Mouse (Mus musculus) CH12F3 (cell line): ENCODE results near the gene Krtap28-13.

ENCODE experiments used
- in situ Hi-C: fragments of 300-500 bp; cut with MboI; formaldehyde crosslinking; loops from 2 replicates; pipeline ENCODE4 v1.14.3; 2020; ENCODE audit warnings: low sequenced_read_pairs

The Krtap28-13 gene

GRCm38 (mm10) chr1:83060643-83061042, at the start of gene Krtap28-13:
Krtap28-13 (plus strand) TSS chr1:83060930.
- in situ Hi-C loops, result no loop called here

GRCm38 (mm10) chr1:83014477-83014876, 46.3 kb upstream of the Krtap28-13 start:
- in situ Hi-C loops, result no loop called here

- in situ Hi-C loops, result no loop called here
Observed at GRCm38 (mm10) chr1:83015329-83015879, 45.3 kb upstream of the Krtap28-13 start.

- in situ Hi-C loops, result no loop called here
Observed at GRCm38 (mm10) chr1:83016556-83016955, 44.2 kb upstream of the Krtap28-13 start.

GRCm38 (mm10) chr1:83031950-83032349, 28.8 kb upstream of the Krtap28-13 start:
- in situ Hi-C loops, result no loop called here

GRCm38 (mm10) chr1:83032508-83032907, 28.2 kb upstream of the Krtap28-13 start:
- in situ Hi-C loops, result no loop called here

- in situ Hi-C loops, result no loop called here
Observed at GRCm38 (mm10) chr1:83034509-83034908, 26.2 kb upstream of the Krtap28-13 start.

GRCm38 (mm10) chr1:83036892-83037667, 23.6 kb upstream of the Krtap28-13 start:
- in situ Hi-C loops, result no loop called here

GRCm38 (mm10) chr1:83038109-83038672, 22.5 kb upstream of the Krtap28-13 start, which contains the start of gene Slc19a3:
Slc19a3 (minus strand) TSS chr1:83038448.
- in situ Hi-C loops, result no loop called here

- in situ Hi-C loops, result no loop called here
Observed at GRCm38 (mm10) chr1:83039080-83039479, 21.6 kb upstream of the Krtap28-13 start.

GRCm38 (mm10) chr1:83042380-83042779, 18.4 kb upstream of the Krtap28-13 start, which contains the start of gene Krtap28-10:
Krtap28-10 (minus strand) TSS chr1:83042480.
- in situ Hi-C loops, result no loop called here

- in situ Hi-C loops, result no loop called here
Observed at GRCm38 (mm10) chr1:83044882-83045427, 15.8 kb upstream of the Krtap28-13 start, which contains the start of gene Gm47969. Gm47969 (plus strand) TSS chr1:83044932.

- in situ Hi-C loops, result no loop called here
Observed at GRCm38 (mm10) chr1:83058481-83058880, 2.2 kb upstream of the Krtap28-13 start.

- in situ Hi-C loops, result no loop called here
Observed at GRCm38 (mm10) chr1:83059278-83059677, 1.5 kb upstream of the Krtap28-13 start, which contains the start of gene A030005K14Rik. A030005K14Rik (minus strand) TSS chr1:83059378.

- in situ Hi-C loops, result no loop called here
Observed at GRCm38 (mm10) chr1:83064851-83065250, 4.1 kb downstream of the Krtap28-13 start.

GRCm38 (mm10) chr1:83066577-83066976, 5.8 kb downstream of the Krtap28-13 start:
- in situ Hi-C loops, result no loop called here

- in situ Hi-C loops, result no loop called here
Observed at GRCm38 (mm10) chr1:83067205-83067604, 6.5 kb downstream of the Krtap28-13 start.

- in situ Hi-C loops, result no loop called here
Observed at GRCm38 (mm10) chr1:83075526-83076189, 14.9 kb downstream of the Krtap28-13 start.

- in situ Hi-C loops, result no loop called here
Observed at GRCm38 (mm10) chr1:83076190-83076917, 15.6 kb downstream of the Krtap28-13 start.

- in situ Hi-C loops, result no loop called here
Observed at GRCm38 (mm10) chr1:83077016-83077415, 16.3 kb downstream of the Krtap28-13 start.
